Mouse (Mus musculus) bone marrow, adult 2 months (tissue): ENCODE measurements around the gene Pcf11. TPM values are rescaled to one million over a fixed set of nuclear protein-coding genes. Genes with fewer than 3 reads are reported as not detected.

ENCODE experiments used
- H3K27ac ChIP-seq: fragments of 200-500 bp; 2 replicates; pipeline ENCODE4 v1.5.1; 2012; ENCODE audit warnings: low read depth, mild to moderate bottlenecking, control low read depth, inconsistent platforms, low read length; ENCODE audit not compliant: control insufficient read depth, poor library complexity, insufficient read depth
- H3K4me1 ChIP-seq: fragments of 200-500 bp; 2 replicates; pipeline ENCODE4 v1.6.1; 2011; ENCODE audit warnings: low read length; ENCODE audit not compliant: control insufficient read depth, insufficient read depth
- H3K4me3 ChIP-seq: fragments of 200-500 bp; replicated peaks from 2 replicates; pipeline ENCODE3; 2011; ENCODE audit warnings: mild to moderate bottlenecking, low read depth, low read length, control low read depth; ENCODE audit not compliant: control insufficient read depth
- CTCF ChIP-seq: fragments of 200-500 bp; IDR thresholded peaks from 2 replicates; pipeline ENCODE4 v1.5.1; 2011; ENCODE audit warnings: low read length, control low read depth; ENCODE audit not compliant: control insufficient read depth, insufficient read depth
- POLR2A ChIP-seq: fragments of 200-500 bp; IDR thresholded peaks from 2 replicates; pipeline ENCODE4 v1.6.1; 2011; ENCODE audit warnings: low read depth, mild to moderate bottlenecking, control low read depth, low read length, borderline replicate concordance; ENCODE audit not compliant: control insufficient read depth
- WGBS: fragments of 180-500 bp; shearing (Covaris S2); methylation state at CpG from one replicate; pipeline ENCODE4 v1.1.7; 2018; 5-methylcytosine and 5-hydroxymethylcytosine counted together
- polyA plus RNA-seq: library from polyadenylated mRNA; stranded (reverse); fragments of >200 nt; gene quantifications from 2 replicates; pipeline ENCODE4 v1.2.4, GENCODE M21; 2011; ENCODE audit warnings: low replicate concordance; ENCODE audit not compliant: missing spikeins, insufficient read depth, insufficient read length

The Pcf11 gene
- polyA plus RNA-seq, 1 experiment, result 42.1 TPM

- no peaks in the 10 kb centered on the region for H3K4me1 ChIP-seq
- no peak overlapping the region for H3K27ac ChIP-seq
- WGBS, result 77% methylated on average over 2 of the region's 2 CpGs
- no peak overlapping the region for H3K4me3 ChIP-seq
- no peak for TF ChIP-seq POLR2A
- no peak for TF ChIP-seq CTCF
Observed at GRCm38 (mm10) chr7:92656386-92656785, 13.3 kb downstream of the Pcf11 start.

GRCm38 (mm10) chr7:92653329-92653728, 16.4 kb downstream of the Pcf11 start:
- Histone ChIP-seq H3K27ac (no peak overlapping the region), H3K4me1 (no peaks in the 10 kb centered on the region), H3K4me3 (no peak overlapping the region)
- 40% methylated on average over 1 of the region's 1 CpGs for WGBS
- no peak for TF ChIP-seq CTCF
- TF ChIP-seq POLR2A, result no peak

GRCm38 (mm10) chr7:92647790-92648189, 21.9 kb downstream of the Pcf11 start:
- TF ChIP-seq POLR2A, result no peak
- TF ChIP-seq CTCF, result no peak
- no peaks in the 10 kb centered on the region for H3K4me1 ChIP-seq
- no peak overlapping the region for H3K4me3 ChIP-seq
- H3K27ac ChIP-seq, result no peak overlapping the region
- WGBS, result 85% methylated on average over 7 of the region's 7 CpGs

- TF ChIP-seq CTCF (no peak), POLR2A (no peak)
- H3K4me1 ChIP-seq, result no peaks in the 10 kb centered on the region
- H3K27ac ChIP-seq, result no peak overlapping the region
- H3K4me3 ChIP-seq, result no peak overlapping the region
Observed at GRCm38 (mm10) chr7:92642358-92642757, 27.4 kb downstream of the Pcf11 start.

GRCm38 (mm10) chr7:92638050-92638449, 31.7 kb downstream of the Pcf11 start:
- TF ChIP-seq POLR2A (no peak), CTCF (no peak)
- 71% methylated on average over 5 of the region's 5 CpGs for WGBS
- H3K4me1 ChIP-seq, result peaks cover 1% of the 10 kb centered on the region
- H3K4me3 ChIP-seq, result no peak overlapping the region
- H3K27ac ChIP-seq, result no peak overlapping the region

- peaks cover 1% of the 10 kb centered on the region for H3K4me1 ChIP-seq
- under 1% methylated on average over 44 of the region's 44 CpGs for WGBS
- H3K27ac ChIP-seq, result peak within 1 kb of the TSS; percentile 46
- TF ChIP-seq CTCF (no peak), POLR2A (peak; percentile 33; the same call in 1 of the 2 replicates)
- H3K4me3 ChIP-seq, result peak within 1 kb of the TSS; percentile 77
Observed at GRCm38 (mm10) chr7:92637021-92637625, 32.6 kb downstream of the Pcf11 start, which contains the start of gene Ankrd42. TSS of gene Ankrd42 (minus strand) at chr7:92637142.

GRCm38 (mm10) chr7:92636295-92637011, 33.3 kb downstream of the Pcf11 start:
- H3K4me3 ChIP-seq, result peak overlapping the region; percentile 77
- H3K4me1 ChIP-seq, result peaks cover 1% of the 10 kb centered on the region
- TF ChIP-seq CTCF, result no peak
- TF ChIP-seq POLR2A, result no peak
- H3K27ac ChIP-seq, result no peak overlapping the region; the same call in 1 of the 2 replicates
- WGBS, result 5% methylated on average over 49 of the region's 49 CpGs

- Histone ChIP-seq H3K4me3 (no peak overlapping the region), H3K27ac (no peak overlapping the region), H3K4me1 (no peaks in the 10 kb centered on the region)
- no peak for TF ChIP-seq CTCF
- no peak for TF ChIP-seq POLR2A
- 38% methylated on average over 2 of the region's 2 CpGs for WGBS
Observed at GRCm38 (mm10) chr7:92630167-92630566, 39.6 kb downstream of the Pcf11 start.
